Mouse (Mus musculus) embryonic facial prominence, embryonic 11.5 days (tissue): ENCODE data around the gene Prkar1b. TPM values are rescaled to one million over a fixed set of nuclear protein-coding genes. Genes with fewer than 3 reads are reported as not detected.
A peak's percentile ranks its signal among the peaks of the same experiment; 100 is the strongest.

Experiments used
- ATAC-seq: fragments of 200-750 bp; cut with Nextera tagmentation; replicated peaks from 2 replicates; pipeline ENCODE4 v1.8.0; 2017; ENCODE audit warnings: low read depth; ENCODE audit not compliant: insufficient number of reproducible peaks, low FRiP score, low TSS enrichment
- DNase-seq: peaks from one replicate; pipeline ENCODE4 v3.0.0-alpha.2; 2015; ENCODE audit warnings: low spot score
- H3K27ac ChIP-seq: fragments of 300-500 bp; sonication (generic); replicated peaks from 2 replicates; pipeline ENCODE4 v1.5.1; 2014; ENCODE audit warnings: mild to moderate bottlenecking, low read depth, low read length, control low read depth
- H3K27me3 ChIP-seq: fragments of 300-500 bp; sonication (generic); 2 replicates; pipeline ENCODE4 v1.6.1; 2014; ENCODE audit warnings: mild to moderate bottlenecking, low read length, moderate library complexity, mixed read lengths; ENCODE audit not compliant: control insufficient read depth, insufficient read depth
- H3K36me3 ChIP-seq: fragments of 300-500 bp; sonication (generic); replicated peaks from 2 replicates; pipeline ENCODE4 v1.6.1; 2014; ENCODE audit warnings: low read depth, mild to moderate bottlenecking, low read length, moderate library complexity, mixed read lengths; ENCODE audit not compliant: control insufficient read depth, insufficient read depth
- H3K4me1 ChIP-seq: fragments of 300-500 bp; sonication (generic); 2 replicates; pipeline ENCODE4 v1.6.1; 2014; ENCODE audit warnings: low read length, mixed read lengths; ENCODE audit not compliant: control insufficient read depth, insufficient read depth
- H3K4me2 ChIP-seq: fragments of 300-500 bp; sonication (generic); 2 replicates; pipeline ENCODE4 v1.6.1; 2014; ENCODE audit warnings: low read depth, mild to moderate bottlenecking, control low read depth, low read length, moderate library complexity
- H3K4me3 ChIP-seq: fragments of 300-500 bp; sonication (generic); 2 replicates; pipeline ENCODE4 v1.5.1; 2014; ENCODE audit warnings: low read depth, low read length, control low read depth
- H3K9ac ChIP-seq: fragments of 300-500 bp; sonication (generic); replicated peaks from 2 replicates; pipeline ENCODE4 v1.6.1; 2014; ENCODE audit warnings: mild to moderate bottlenecking, control low read depth, low read length
- H3K9me3 ChIP-seq: fragments of 300-500 bp; sonication (generic); replicated peaks from 2 replicates; pipeline ENCODE4 v1.6.1; 2016; ENCODE audit warnings: mild to moderate bottlenecking, low read length, inconsistent platforms, mixed read lengths; ENCODE audit not compliant: control insufficient read depth
- WGBS: fragments of 180-500 bp; shearing (Covaris S2); extraction: QIAGEN DNeasy Blood & Tissue Kit; methylation state at CpG from one replicate; pipeline ENCODE4 v1.1.7; 2014; 5-methylcytosine and 5-hydroxymethylcytosine counted together
- polyA plus RNA-seq: library from polyadenylated mRNA; unstranded; fragments of >200 nt; fragmentation: Nextera tagmentation; extraction: Ambion mirVana; gene quantifications from 2 replicates; pipeline ENCODE4 v1.2.1, GENCODE M21; 2014

Prkar1b gene
- polyA plus RNA-seq, 1 experiment from 2014 or later, result 8.7 TPM

DNA sequence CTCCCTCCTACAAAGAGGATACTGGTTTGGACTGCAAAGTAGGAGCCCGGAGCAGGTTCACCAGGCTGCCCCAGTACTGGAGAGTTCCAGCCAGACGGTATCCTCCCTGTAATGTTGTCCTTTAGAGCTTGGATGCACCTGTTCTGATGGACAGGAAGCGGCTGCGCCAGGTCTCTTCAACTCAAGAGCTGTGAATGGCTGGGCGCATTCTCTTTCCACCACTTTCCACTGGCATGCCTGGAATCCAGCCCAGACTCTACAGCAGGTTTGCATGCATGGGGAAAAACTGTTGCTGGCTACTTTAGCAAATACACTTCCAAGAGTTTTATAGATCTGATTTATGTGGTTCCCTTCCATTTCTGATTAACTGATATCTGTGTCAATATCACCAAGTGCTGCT, 8.5 kb downstream of the Prkar1b start:
- Histone ChIP-seq H3K9me3 (no peaks in the 10 kb centered on the region), H3K27ac (no peak overlapping the region), H3K36me3 (no peaks in the 10 kb centered on the region), H3K4me2 (no peak overlapping the region), H3K27me3 (no peaks in the 10 kb centered on the region), H3K4me3 (no peak overlapping the region), H3K9ac (no peak overlapping the region), H3K4me1 (no peaks in the 10 kb centered on the region)
- ATAC-seq, result no peak
- DNase-seq, result no peak
- 74% methylated on average over 5 of the region's 5 CpGs for WGBS

DNA sequence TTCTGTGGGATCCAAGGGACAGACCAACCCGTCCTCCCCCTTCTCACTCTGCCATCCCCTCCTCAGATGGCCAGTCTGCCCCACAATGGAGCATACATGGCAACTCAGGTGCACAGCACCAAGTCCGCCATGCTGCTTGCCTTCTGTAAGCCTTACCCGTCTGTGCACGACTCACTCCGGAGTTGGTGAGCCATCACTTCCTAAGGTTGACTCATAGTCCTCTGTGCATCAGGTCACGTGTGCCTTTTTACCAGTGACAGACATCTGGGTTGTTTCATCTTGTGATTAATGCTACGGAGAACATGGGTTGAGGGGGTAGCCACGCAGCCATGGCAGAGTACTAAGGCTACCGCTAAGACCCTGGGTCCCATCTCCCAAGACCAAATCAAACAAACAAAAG, 9.2 kb downstream of the Prkar1b start:
- ATAC-seq (0 out of 2 replicates have a peak, but pooled peaks have one; percentile 29), DNase-seq (no peak)
- no peak overlapping the region for H3K4me2 ChIP-seq
- H3K27ac ChIP-seq, result no peak overlapping the region
- no peaks in the 10 kb centered on the region for H3K27me3 ChIP-seq
- H3K4me1 ChIP-seq, result no peaks in the 10 kb centered on the region
- H3K4me3 ChIP-seq, result no peak overlapping the region
- no peaks in the 10 kb centered on the region for H3K36me3 ChIP-seq
- no peak overlapping the region for H3K9ac ChIP-seq
- 89% methylated on average over 9 of the region's 9 CpGs for WGBS
- no peaks in the 10 kb centered on the region for H3K9me3 ChIP-seq

DNA sequence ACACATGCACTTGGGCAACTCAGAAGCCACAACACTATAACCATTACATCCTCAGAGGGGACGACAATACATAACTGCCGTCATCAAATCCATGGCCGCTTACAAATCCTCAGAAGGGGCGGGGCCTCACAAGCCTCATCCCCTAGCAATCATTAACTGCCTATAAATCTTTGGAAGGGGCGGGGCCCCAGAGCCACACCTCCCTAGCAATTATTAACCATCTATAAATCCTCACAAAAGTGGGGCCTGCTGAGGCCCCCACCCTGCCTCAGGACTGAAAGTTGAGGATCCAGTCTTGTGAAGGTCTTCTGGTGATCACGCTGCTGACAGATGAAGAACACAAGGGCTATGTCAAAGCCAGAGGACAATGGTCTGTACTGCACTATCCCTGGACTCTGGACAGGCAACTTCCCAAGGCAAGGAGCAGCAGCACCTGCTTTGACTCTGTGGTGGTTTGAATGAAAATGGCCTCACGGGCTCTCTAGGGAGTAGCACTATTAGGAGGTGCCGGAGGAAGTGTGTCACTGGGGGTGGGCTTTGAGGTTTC, 10.8 kb downstream of the Prkar1b start:
- ATAC-seq (no peak), DNase-seq (no peak)
- Histone ChIP-seq H3K9me3 (no peaks in the 10 kb centered on the region), H3K36me3 (no peaks in the 10 kb centered on the region), H3K27me3 (no peaks in the 10 kb centered on the region), H3K9ac (no peak overlapping the region), H3K4me2 (no peak overlapping the region), H3K4me3 (no peak overlapping the region), H3K4me1 (no peaks in the 10 kb centered on the region), H3K27ac (no peak overlapping the region)
- 85% methylated on average over 8 of the region's 8 CpGs for WGBS

DNA sequence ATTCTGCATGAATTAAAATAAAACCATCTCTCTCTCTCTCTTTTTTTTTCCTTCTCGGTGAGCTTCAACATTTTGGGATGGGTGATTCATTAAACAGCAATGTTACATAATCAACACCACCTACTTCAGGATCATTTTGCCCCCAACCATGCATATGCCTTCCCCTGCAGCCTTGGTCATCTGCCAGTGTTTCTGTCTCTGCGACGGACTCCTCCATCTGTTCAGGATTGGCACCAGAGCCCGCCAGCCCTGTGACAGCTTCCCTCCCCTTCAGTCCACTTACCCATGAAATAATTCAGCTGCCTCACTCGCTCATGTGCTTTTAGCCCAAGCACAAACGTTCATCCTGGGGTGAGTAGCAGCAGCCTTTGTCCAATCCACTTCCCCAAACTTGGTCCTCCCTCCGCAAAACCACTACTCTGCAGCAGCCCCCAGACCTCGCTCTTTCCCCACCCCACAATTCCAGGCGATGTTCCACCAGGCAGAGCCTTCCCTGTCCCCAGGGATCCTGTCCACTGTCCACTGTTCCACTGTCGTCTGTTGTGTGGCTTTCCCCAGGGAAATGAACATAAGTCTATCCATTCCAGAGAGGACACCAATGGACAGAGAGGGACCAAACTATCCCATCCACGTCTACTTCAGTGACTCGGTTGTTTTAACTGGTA, 11.4 kb downstream of the Prkar1b start:
- no peak for DNase-seq
- 77% methylated on average over 12 of the region's 12 CpGs for WGBS
- no peaks in the 10 kb centered on the region for H3K27me3 ChIP-seq
- H3K36me3 ChIP-seq, result no peaks in the 10 kb centered on the region
- no peak for ATAC-seq
- no peak overlapping the region for H3K27ac ChIP-seq
- no peak overlapping the region for H3K4me2 ChIP-seq
- H3K9me3 ChIP-seq, result no peaks in the 10 kb centered on the region
- H3K4me1 ChIP-seq, result no peaks in the 10 kb centered on the region
- H3K9ac ChIP-seq, result no peak overlapping the region
- H3K4me3 ChIP-seq, result no peak overlapping the region

DNA sequence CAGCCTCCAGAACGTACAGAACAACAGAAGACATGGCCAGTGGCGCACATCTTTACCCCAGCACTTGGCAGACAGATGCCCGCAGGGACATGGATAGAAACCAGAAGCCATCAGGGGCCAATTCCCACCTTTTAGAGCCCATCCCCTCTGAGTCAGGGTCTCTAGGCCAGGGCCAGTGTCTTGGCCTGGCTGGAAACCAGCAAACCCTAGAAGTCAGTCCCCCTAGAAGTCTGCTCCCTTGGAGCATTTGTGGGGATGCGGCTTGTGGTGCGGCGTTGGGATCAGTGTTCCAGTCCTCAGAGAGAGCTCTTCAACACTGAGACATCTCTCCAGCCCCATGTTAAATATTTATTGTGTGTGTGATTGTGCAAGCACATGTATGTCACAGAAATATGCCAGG, 12.6 kb downstream of the Prkar1b start:
- Histone ChIP-seq H3K9ac (no peak overlapping the region), H3K4me2 (no peak overlapping the region), H3K4me3 (no peak overlapping the region), H3K4me1 (no peaks in the 10 kb centered on the region), H3K36me3 (no peaks in the 10 kb centered on the region), H3K27me3 (no peaks in the 10 kb centered on the region), H3K27ac (no peak overlapping the region), H3K9me3 (no peaks in the 10 kb centered on the region)
- ATAC-seq (no peak), DNase-seq (no peak)
- 77% methylated on average over 6 of the region's 6 CpGs for WGBS

DNA sequence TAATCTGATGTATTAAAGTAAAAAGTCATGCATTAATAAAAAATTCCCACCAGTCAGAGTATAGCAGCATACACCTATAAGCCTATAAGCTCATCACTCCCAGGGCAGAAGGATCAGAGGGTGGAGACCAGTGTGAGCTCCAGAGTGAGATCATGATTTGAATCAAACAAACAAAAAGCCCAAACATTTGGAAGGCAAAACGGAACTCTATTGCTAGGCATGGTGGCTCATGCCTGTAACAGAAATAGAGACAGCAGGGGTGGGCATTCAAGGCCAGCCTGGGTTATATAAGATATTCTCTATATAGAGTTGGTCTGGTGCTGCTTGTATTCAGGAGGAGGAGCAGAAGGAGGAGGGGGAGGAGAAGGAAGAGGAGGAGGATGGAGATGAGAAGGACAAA, 13.5 kb downstream of the Prkar1b start:
- ATAC-seq (no peak), DNase-seq (no peak)
- 75% methylated on average over 1 of the region's 1 CpGs for whole genome bisulfite sequencing

DNA sequence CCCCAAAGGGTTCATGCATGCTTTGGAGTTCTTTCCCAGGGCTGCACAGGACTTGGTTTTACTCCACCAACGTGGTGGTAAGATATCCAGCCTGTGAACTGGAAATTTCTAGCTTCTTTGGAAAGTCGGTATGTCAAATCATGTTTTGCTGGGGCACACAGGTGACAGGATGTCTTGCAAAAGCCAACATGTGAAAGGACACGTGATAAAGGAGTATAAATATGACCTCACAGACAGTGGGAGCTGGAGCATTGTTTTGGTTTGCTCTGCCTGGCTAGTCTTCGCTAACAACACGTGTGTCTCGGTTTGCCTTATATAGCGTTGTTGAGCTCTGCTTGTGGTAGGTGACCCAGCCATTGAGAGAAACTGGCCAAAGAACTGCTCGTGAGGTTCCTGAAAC, 15.3 kb downstream of the Prkar1b start:
- 81% methylated on average over 8 of the region's 8 CpGs for WGBS
- no peak overlapping the region for H3K4me2 ChIP-seq
- no peak overlapping the region for H3K4me3 ChIP-seq
- no peaks in the 10 kb centered on the region for H3K4me1 ChIP-seq
- peaks cover 9% of the 10 kb centered on the region for H3K27me3 ChIP-seq
- no peak overlapping the region for H3K27ac ChIP-seq
- H3K9ac ChIP-seq, result no peak overlapping the region
- ATAC-seq (no peak), DNase-seq (no peak)
- H3K36me3 ChIP-seq, result no peaks in the 10 kb centered on the region
- H3K9me3 ChIP-seq, result no peaks in the 10 kb centered on the region

More for the DNA sequence above, 13.5 kb downstream of the Prkar1b start:
- H3K4me1 ChIP-seq, result no peaks in the 10 kb centered on the region
- no peak overlapping the region for H3K27ac ChIP-seq
- H3K27me3 ChIP-seq, result no peaks in the 10 kb centered on the region
- H3K4me2 ChIP-seq, result no peak overlapping the region
- H3K4me3 ChIP-seq, result no peak overlapping the region
- no peak overlapping the region for H3K9ac ChIP-seq
- H3K9me3 ChIP-seq, result no peaks in the 10 kb centered on the region
- no peaks in the 10 kb centered on the region for H3K36me3 ChIP-seq

DNA sequence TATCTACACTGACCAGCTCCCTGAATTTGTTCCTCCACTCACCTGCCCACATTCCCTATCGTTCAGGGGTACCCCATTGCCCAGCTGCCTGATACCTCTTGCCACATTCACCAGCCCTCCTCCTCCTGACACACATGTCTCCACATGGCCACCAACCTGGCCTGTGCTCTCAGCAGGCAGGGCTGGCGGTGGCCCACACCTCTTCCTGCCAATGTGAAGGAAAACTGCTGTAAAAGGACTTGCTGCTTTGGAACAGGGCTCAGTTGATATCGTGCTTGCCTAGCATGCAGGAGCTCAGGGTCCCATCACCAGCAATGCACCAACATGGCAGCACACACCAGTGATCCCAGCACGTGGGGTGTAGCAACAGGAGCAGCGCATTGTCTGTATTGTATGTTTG, 19.4 kb downstream of the Prkar1b start:
- DNase-seq, result no peak
- H3K4me1 ChIP-seq, result no peaks in the 10 kb centered on the region
- peaks cover 16% of the 10 kb centered on the region for H3K27me3 ChIP-seq
- no peak overlapping the region for H3K4me3 ChIP-seq
- H3K9me3 ChIP-seq, result no peaks in the 10 kb centered on the region
- H3K27ac ChIP-seq, result no peak overlapping the region
- H3K9ac ChIP-seq, result no peak overlapping the region
- no peak overlapping the region for H3K4me2 ChIP-seq
- H3K36me3 ChIP-seq, result no peaks in the 10 kb centered on the region
- no peak for ATAC-seq
- 78% methylated on average over 5 of the region's 5 CpGs for WGBS
